Mouse (Mus musculus) ES-Bruce4 (cell line): Measurements from ENCODE around the gene Ndrg3. TPM values are rescaled to one million over a fixed set of nuclear protein-coding genes. Genes with fewer than 3 reads are reported as not detected.

ENCODE experiments used
- H3K27ac ChIP-seq: 2 replicates; pipeline ENCODE4 v1.5.1; 2012; ENCODE audit warnings: low read length, inconsistent platforms; ENCODE audit not compliant: insufficient read depth
- H3K27me3 ChIP-seq: 2 replicates; pipeline ENCODE4 v1.6.1; 2012; ENCODE audit warnings: mild to moderate bottlenecking, low read length, inconsistent platforms; ENCODE audit not compliant: control insufficient read depth, poor library complexity, insufficient read depth, severe bottlenecking
- H3K36me3 ChIP-seq: 2 replicates; pipeline ENCODE4 v1.6.1; 2012; ENCODE audit warnings: inconsistent platforms, mild to moderate bottlenecking, low read length, moderate library complexity; ENCODE audit not compliant: control insufficient read depth, poor library complexity, insufficient read depth, severe bottlenecking
- H3K4me1 ChIP-seq: one replicate; pipeline ENCODE4 v1.8.1; 2011; ENCODE audit warnings: low read length; ENCODE audit not compliant: control insufficient read depth, insufficient read depth
- H3K4me3 ChIP-seq: 2 replicates; pipeline ENCODE4 v1.5.1; 2011; ENCODE audit warnings: low read depth, mild to moderate bottlenecking, low read length
- H3K9ac ChIP-seq: 2 replicates; pipeline ENCODE4 v1.6.1; 2012; ENCODE audit warnings: low read depth, mild to moderate bottlenecking, inconsistent platforms; ENCODE audit not compliant: poor library complexity, severe bottlenecking
- H3K9me3 ChIP-seq: replicated peaks from 2 replicates; pipeline ENCODE4 v1.6.1; 2012; ENCODE audit warnings: mild to moderate bottlenecking, low read length, inconsistent platforms; ENCODE audit not compliant: control insufficient read depth, poor library complexity, insufficient read depth, severe bottlenecking
- CTCF ChIP-seq: IDR thresholded peaks from one replicate; pipeline ENCODE4 v1.8.1; 2011; ENCODE audit warnings: low read depth, low read length
- EP300 ChIP-seq: IDR thresholded peaks from 2 replicates; pipeline ENCODE4 v1.6.1; 2011; ENCODE audit warnings: low read depth, low read length; ENCODE audit not compliant: insufficient read depth
- POLR2A ChIP-seq: IDR thresholded peaks from one replicate; pipeline ENCODE4 v1.8.1; 2011; ENCODE audit warnings: low read length; ENCODE audit not compliant: insufficient read depth
- polyA plus RNA-seq: library from polyadenylated mRNA; stranded (reverse); fragments of >200 nt; gene quantifications from 2 replicates; pipeline ENCODE4 v1.2.4, GENCODE M21; 2011; ENCODE audit warnings: low read depth; ENCODE audit not compliant: missing spikeins, insufficient read depth, insufficient read length

Ndrg3 gene
- polyA plus RNA-seq, 1 experiment: 56.8 TPM

DNA sequence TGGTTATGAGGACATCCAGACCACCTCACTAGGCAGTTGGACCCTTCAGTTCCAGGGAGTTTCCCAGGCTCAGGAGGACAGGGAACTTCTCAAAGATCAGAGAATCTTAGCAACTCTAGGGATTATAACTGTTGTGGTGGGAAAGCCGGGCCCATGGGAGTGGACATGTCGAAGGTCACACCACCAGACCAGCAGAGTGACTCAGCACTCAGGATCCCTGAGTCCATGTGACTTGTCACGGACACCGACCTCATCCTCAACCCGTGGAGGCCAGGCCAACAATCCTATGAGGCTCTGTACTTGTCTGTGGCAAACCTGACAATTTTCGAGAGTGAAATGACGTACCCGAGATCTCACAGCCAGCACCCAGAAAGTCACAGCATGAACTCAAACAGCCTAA is 44.5 kb upstream of the Ndrg3 start:
- no peak overlapping the region for H3K4me3 ChIP-seq
- no peak overlapping the region for H3K9ac ChIP-seq
- H3K9me3 ChIP-seq: no peaks in the 10 kb centered on the region
- H3K36me3 ChIP-seq: no peaks in the 10 kb centered on the region
- no peak overlapping the region for H3K27ac ChIP-seq
- no peaks in the 10 kb centered on the region for H3K27me3 ChIP-seq
- TF ChIP-seq EP300 (no peak), CTCF (no peak), POLR2A (no peak)
- peaks cover 2% of the 10 kb centered on the region for H3K4me1 ChIP-seq

DNA sequence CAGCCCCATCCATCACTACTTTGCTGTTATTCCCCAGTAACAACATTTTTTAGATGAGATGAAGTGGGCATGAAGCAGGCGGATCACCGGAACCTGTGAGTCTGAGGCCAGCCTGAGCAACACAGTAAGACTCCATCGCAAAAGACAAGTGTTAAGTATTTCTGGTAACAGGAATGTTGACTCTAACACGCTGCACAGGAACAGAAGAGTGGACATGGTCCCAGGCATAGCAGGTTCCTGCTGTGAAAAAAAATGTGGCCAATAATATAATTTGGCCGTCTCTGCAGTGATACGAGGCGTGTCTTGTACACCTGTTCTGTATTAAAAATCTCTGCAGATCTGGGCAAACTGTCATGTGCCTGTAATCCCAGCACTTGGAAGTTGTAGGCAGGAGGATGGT is 43.5 kb upstream of the Ndrg3 start:
- Histone ChIP-seq H3K4me3 (no peak overlapping the region), H3K4me1 (no peaks in the 10 kb centered on the region), H3K36me3 (no peaks in the 10 kb centered on the region), H3K27me3 (no peaks in the 10 kb centered on the region), H3K27ac (no peak overlapping the region), H3K9me3 (no peaks in the 10 kb centered on the region), H3K9ac (no peak overlapping the region)
- TF ChIP-seq EP300 (no peak), POLR2A (no peak), CTCF (no peak)

DNA sequence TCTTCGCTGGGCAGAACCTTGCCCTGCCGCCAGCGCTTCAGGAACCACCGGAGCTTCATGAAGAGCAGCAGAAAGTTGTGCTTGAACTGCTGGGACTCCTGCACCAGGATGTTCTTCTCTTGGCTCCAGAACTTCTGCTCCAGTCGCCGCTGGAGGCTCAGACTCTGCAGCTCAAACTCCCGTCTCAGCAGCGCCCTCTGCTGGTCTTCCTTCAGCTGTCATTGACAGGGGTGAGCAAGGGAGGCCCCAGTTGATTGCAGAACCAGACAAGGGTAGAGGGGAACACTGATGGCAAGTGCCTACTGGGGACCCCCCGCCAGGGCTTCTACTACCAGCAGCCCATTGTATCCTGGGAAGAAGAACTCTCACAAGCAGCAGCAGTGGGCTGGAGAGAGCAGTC is 38.9 kb upstream of the Ndrg3 start:
- H3K27me3 ChIP-seq: no peaks in the 10 kb centered on the region
- H3K9me3 ChIP-seq: no peaks in the 10 kb centered on the region
- no peak overlapping the region for H3K27ac ChIP-seq
- no peaks in the 10 kb centered on the region for H3K36me3 ChIP-seq
- 0 out of 2 replicates have a peak overlapping the region, but pooled peaks have one; percentile 2 for H3K9ac ChIP-seq
- TF ChIP-seq CTCF (peak; percentile 92), POLR2A (no peak)
- H3K4me1 ChIP-seq: no peaks in the 10 kb centered on the region
- H3K4me3 ChIP-seq: peak overlapping the region; percentile 50

DNA sequence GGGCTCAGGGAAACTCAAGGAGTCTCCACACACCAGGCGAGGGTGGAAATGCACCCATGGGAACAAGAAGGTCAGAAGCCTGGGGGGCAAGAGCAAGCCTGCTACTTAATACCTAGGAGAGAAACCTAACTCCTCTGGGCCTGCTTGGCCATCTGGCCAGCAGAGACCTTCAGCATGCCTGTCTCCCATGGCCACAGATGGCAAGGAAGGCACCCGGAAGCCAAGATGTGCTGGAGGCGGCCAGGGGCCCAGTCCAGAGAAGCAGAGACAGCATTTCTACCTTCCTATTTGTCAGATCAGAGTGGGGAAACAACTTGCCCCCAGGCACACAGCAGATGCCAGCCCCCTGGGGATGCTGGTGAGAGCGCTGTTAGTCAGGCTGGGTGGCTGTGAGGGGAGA is 36.4 kb upstream of the Ndrg3 start:
- Histone ChIP-seq H3K27ac (no peak overlapping the region), H3K4me1 (no peaks in the 10 kb centered on the region), H3K4me3 (no peak overlapping the region), H3K9me3 (peaks cover 4% of the 10 kb centered on the region), H3K9ac (no peak overlapping the region), H3K27me3 (no peaks in the 10 kb centered on the region), H3K36me3 (no peaks in the 10 kb centered on the region)
- TF ChIP-seq POLR2A: no peak
- TF ChIP-seq EP300: no peak
- no peak for TF ChIP-seq CTCF

DNA sequence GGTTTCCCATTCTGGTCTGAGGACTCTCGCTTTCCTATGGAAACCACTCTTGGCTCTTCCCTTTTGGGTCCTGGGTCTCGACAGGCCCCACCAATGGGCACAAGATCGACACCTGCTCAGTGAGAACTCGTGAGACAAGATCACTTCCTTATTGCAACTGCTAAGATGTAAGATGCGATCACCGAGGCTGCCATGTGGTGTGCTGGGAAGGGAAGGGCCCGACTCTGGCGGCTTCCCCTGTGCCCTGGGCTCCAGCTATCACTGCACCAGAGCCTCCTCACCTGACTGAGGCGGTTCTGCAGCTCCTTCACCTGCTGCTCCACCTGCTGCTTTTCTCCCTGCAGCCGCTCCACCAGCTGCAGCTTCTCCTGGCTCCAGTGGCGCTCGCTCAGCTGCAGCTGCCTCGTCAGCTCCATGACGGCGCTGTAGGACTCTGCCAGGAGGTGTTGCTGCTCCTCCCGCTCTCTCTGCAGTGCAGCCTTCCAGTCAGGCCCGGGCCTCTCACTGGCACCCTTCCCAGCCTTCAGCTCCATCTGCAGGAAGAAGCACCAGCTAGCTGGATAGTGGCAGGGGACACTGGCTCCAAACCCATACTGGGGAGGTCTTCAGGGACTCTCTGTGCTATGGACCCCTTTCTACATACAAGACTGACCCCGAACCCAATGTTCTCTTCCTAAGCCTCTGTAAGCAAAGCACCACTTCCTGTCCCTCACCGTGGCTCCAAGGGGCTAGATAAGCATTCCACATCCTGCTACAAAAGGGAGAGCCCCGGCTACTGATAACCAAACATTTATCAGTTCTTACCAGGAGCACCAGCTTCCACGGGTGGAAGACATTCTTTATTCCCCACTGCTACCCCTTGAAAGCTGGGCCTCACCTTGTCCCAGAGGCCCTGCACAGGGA is 35.5 kb upstream of the Ndrg3 start:
- Histone ChIP-seq H3K27ac (no peak overlapping the region), H3K4me3 (no peak overlapping the region), H3K27me3 (no peaks in the 10 kb centered on the region), H3K9ac (peak overlapping the region; percentile 30; the same call in 1 of the 2 replicates), H3K4me1 (no peaks in the 10 kb centered on the region), H3K36me3 (no peaks in the 10 kb centered on the region), H3K9me3 (peaks cover 4% of the 10 kb centered on the region)
- TF ChIP-seq POLR2A (no peak), CTCF (no peak)

DNA sequence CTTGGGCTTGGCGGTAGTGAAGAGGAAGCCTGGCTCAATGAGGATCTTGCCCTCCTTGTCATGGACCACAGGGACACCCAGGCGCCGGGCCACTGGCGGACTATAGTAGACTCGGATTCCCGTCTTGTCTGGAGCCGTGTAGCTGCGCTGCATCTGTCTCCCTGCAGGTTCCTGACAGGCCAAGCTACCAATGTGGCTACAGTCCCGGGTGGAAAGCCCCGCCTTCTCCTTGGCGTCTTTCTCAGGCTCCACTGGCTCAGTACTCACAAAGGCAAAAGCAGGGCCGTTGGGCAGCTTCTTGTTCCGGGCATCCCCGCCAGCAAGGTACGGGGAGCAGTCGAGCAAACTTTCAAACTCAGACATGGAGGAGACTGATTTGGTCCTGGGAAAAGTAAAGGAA is 29.3 kb upstream of the Ndrg3 start:
- Histone ChIP-seq H3K27me3 (no peaks in the 10 kb centered on the region), H3K9ac (0 out of 2 replicates have a peak overlapping the region, but pooled peaks have one; percentile 8), H3K9me3 (peaks cover 4% of the 10 kb centered on the region), H3K4me3 (peak overlapping the region; percentile 50), H3K27ac (no peak overlapping the region), H3K36me3 (no peaks in the 10 kb centered on the region), H3K4me1 (no peaks in the 10 kb centered on the region)
- TF ChIP-seq POLR2A (no peak), EP300 (no peak), CTCF (no peak)
